Mouse (Mus musculus) hindbrain, embryonic 16.5 days (tissue): ENCODE measurements around the gene Crybb3. TPM values are rescaled to one million over a fixed set of nuclear protein-coding genes. Genes with fewer than 3 reads are reported as not detected.

ENCODE experiments used
- ATAC-seq: fragments of 200-750 bp; cut with Nextera tagmentation; 2 replicates; pipeline ENCODE4 v1.8.0; 2017; ENCODE audit warnings: moderate TSS enrichment, moderate library complexity
- H3K27ac ChIP-seq: fragments of 300-500 bp; sonication (generic); 2 replicates; pipeline ENCODE4 v1.5.1; 2014; ENCODE audit warnings: low read depth, mild to moderate bottlenecking, control low read depth, low read length, moderate library complexity
- H3K27me3 ChIP-seq: fragments of 300-500 bp; sonication (generic); replicated peaks from 2 replicates; pipeline ENCODE4 v1.6.1; 2014; ENCODE audit warnings: low read length; ENCODE audit not compliant: control insufficient read depth, insufficient read depth
- H3K36me3 ChIP-seq: fragments of 300-500 bp; sonication (generic); 2 replicates; pipeline ENCODE4 v1.6.1; 2014; ENCODE audit warnings: mild to moderate bottlenecking, low read length, moderate library complexity, mixed read lengths; ENCODE audit not compliant: control insufficient read depth, insufficient read depth
- H3K4me1 ChIP-seq: fragments of 300-500 bp; sonication (generic); 2 replicates; pipeline ENCODE4 v1.6.1; 2014; ENCODE audit warnings: low read depth, low read length; ENCODE audit not compliant: control insufficient read depth, insufficient read depth
- H3K4me2 ChIP-seq: fragments of 300-500 bp; sonication (generic); 2 replicates; pipeline ENCODE4 v1.6.1; 2014; ENCODE audit warnings: mild to moderate bottlenecking, low read length, control low read depth, moderate library complexity
- H3K4me3 ChIP-seq: fragments of 300-500 bp; sonication (generic); 2 replicates; pipeline ENCODE4 v1.5.1; 2014; ENCODE audit warnings: mild to moderate bottlenecking, low read length, control low read depth, moderate library complexity
- H3K9ac ChIP-seq: fragments of 300-500 bp; sonication (generic); 2 replicates; pipeline ENCODE4 v1.6.1; 2014; ENCODE audit warnings: low read depth, mild to moderate bottlenecking, control low read depth, low read length, moderate library complexity
- H3K9me3 ChIP-seq: fragments of 300-500 bp; sonication (generic); 2 replicates; pipeline ENCODE4 v1.6.1; 2014; ENCODE audit warnings: mild to moderate bottlenecking, low read length, moderate library complexity; ENCODE audit not compliant: control insufficient read depth
- WGBS: fragments of 180-500 bp; shearing (Covaris S2); extraction: QIAGEN DNeasy Blood & Tissue Kit; methylation state at CpG from one replicate; pipeline ENCODE4 v1.1.7; 2014; 5-methylcytosine and 5-hydroxymethylcytosine counted together
- polyA plus RNA-seq: library from polyadenylated mRNA; unstranded; fragments of >200 nt; fragmentation: Nextera tagmentation; extraction: Ambion mirVana; gene quantifications from 2 replicates; pipeline ENCODE4 v1.2.1, GENCODE M21; 2015

The Crybb3 gene
- polyA plus RNA-seq, 1 experiment from 2014 or later, result 1.8 TPM

GRCm38 (mm10) chr5:113092406-113092805 is 11.0 kb upstream of the Crybb3 start:
- H3K4me2 ChIP-seq, result no peak overlapping the region
- H3K9me3 ChIP-seq, result no peaks in the 10 kb centered on the region
- 70% methylated on average over 7 of the region's 7 CpGs for WGBS
- H3K9ac ChIP-seq, result no peak overlapping the region
- no peak overlapping the region for H3K4me3 ChIP-seq
- no peak for ATAC-seq
- no peaks in the 10 kb centered on the region for H3K4me1 ChIP-seq
- H3K27me3 ChIP-seq, result no peaks in the 10 kb centered on the region
- no peak overlapping the region for H3K27ac ChIP-seq
- no peaks in the 10 kb centered on the region for H3K36me3 ChIP-seq

- Histone ChIP-seq H3K27ac (no peak overlapping the region), H3K4me2 (no peak overlapping the region), H3K4me3 (no peak overlapping the region), H3K4me1 (peaks cover 4% of the 10 kb centered on the region), H3K9me3 (no peaks in the 10 kb centered on the region), H3K36me3 (no peaks in the 10 kb centered on the region), H3K27me3 (no peaks in the 10 kb centered on the region), H3K9ac (no peak overlapping the region)
- WGBS, result 55% methylated on average over 5 of the region's 5 CpGs
- peak; percentile 52; the same call in 1 of the 2 replicates for ATAC-seq
Observed at GRCm38 (mm10) chr5:113091162-113091561, 9.8 kb upstream of the Crybb3 start.

- Histone ChIP-seq H3K27me3 (no peaks in the 10 kb centered on the region), H3K9ac (no peak overlapping the region), H3K4me3 (no peak overlapping the region), H3K36me3 (no peaks in the 10 kb centered on the region), H3K4me1 (peaks cover 7% of the 10 kb centered on the region), H3K27ac (no peak overlapping the region), H3K4me2 (no peak overlapping the region), H3K9me3 (no peaks in the 10 kb centered on the region)
- ATAC-seq, result peak; percentile 12; the same call in 1 of the 2 replicates
- 91% methylated on average over 11 of the region's 11 CpGs for WGBS
Observed at GRCm38 (mm10) chr5:113090750-113091149, 9.4 kb upstream of the Crybb3 start.

- WGBS, result 85% methylated on average over 24 of the region's 24 CpGs
- ATAC-seq, result no peak
- no peaks in the 10 kb centered on the region for H3K27me3 ChIP-seq
- no peaks in the 10 kb centered on the region for H3K36me3 ChIP-seq
- H3K9me3 ChIP-seq, result no peaks in the 10 kb centered on the region
- no peak overlapping the region for H3K4me3 ChIP-seq
- H3K4me1 ChIP-seq, result peaks cover 7% of the 10 kb centered on the region
- H3K27ac ChIP-seq, result no peak overlapping the region
- H3K9ac ChIP-seq, result no peak overlapping the region
- H3K4me2 ChIP-seq, result no peak overlapping the region
Observed at GRCm38 (mm10) chr5:113090077-113090690, 8.8 kb upstream of the Crybb3 start.

- Histone ChIP-seq H3K27me3 (no peaks in the 10 kb centered on the region), H3K27ac (no peak overlapping the region), H3K9ac (no peak overlapping the region), H3K9me3 (no peaks in the 10 kb centered on the region), H3K4me1 (peaks cover 7% of the 10 kb centered on the region), H3K4me2 (no peak overlapping the region), H3K4me3 (no peak overlapping the region), H3K36me3 (no peaks in the 10 kb centered on the region)
- no peak for ATAC-seq
- WGBS, result 80% methylated on average over 2 of the region's 2 CpGs
Observed at GRCm38 (mm10) chr5:113087465-113087864, 6.1 kb upstream of the Crybb3 start.

GRCm38 (mm10) chr5:113086990-113087389 is 5.6 kb upstream of the Crybb3 start:
- H3K27me3 ChIP-seq, result no peaks in the 10 kb centered on the region
- no peak overlapping the region for H3K9ac ChIP-seq
- peaks cover 7% of the 10 kb centered on the region for H3K4me1 ChIP-seq
- H3K9me3 ChIP-seq, result no peaks in the 10 kb centered on the region
- WGBS, result 50% methylated on average over 4 of the region's 4 CpGs
- peak overlapping the region; percentile 16 for H3K27ac ChIP-seq
- no peak for ATAC-seq
- H3K4me2 ChIP-seq, result no peak overlapping the region
- no peaks in the 10 kb centered on the region for H3K36me3 ChIP-seq
- H3K4me3 ChIP-seq, result no peak overlapping the region

- H3K4me3 ChIP-seq, result no peak overlapping the region
- ATAC-seq, result no peak
- 58% methylated on average over 12 of the region's 12 CpGs for WGBS
- peaks cover 7% of the 10 kb centered on the region for H3K4me1 ChIP-seq
- H3K36me3 ChIP-seq, result no peaks in the 10 kb centered on the region
- peak overlapping the region; percentile 16 for H3K27ac ChIP-seq
- no peaks in the 10 kb centered on the region for H3K9me3 ChIP-seq
- no peak overlapping the region for H3K4me2 ChIP-seq
- H3K9ac ChIP-seq, result no peak overlapping the region
- no peaks in the 10 kb centered on the region for H3K27me3 ChIP-seq
Observed at GRCm38 (mm10) chr5:113086439-113086838, 5.1 kb upstream of the Crybb3 start.

- no peak overlapping the region for H3K9ac ChIP-seq
- WGBS, result 61% methylated on average over 2 of the region's 2 CpGs
- peak overlapping the region; percentile 11; the same call in 1 of the 2 replicates for H3K27ac ChIP-seq
- no peaks in the 10 kb centered on the region for H3K36me3 ChIP-seq
- no peak overlapping the region for H3K4me3 ChIP-seq
- peaks cover 7% of the 10 kb centered on the region for H3K4me1 ChIP-seq
- H3K4me2 ChIP-seq, result no peak overlapping the region
- no peaks in the 10 kb centered on the region for H3K9me3 ChIP-seq
- no peak for ATAC-seq
- H3K27me3 ChIP-seq, result no peaks in the 10 kb centered on the region
Observed at GRCm38 (mm10) chr5:113085931-113086330, 4.5 kb upstream of the Crybb3 start.

GRCm38 (mm10) chr5:113084309-113084708 is 2.9 kb upstream of the Crybb3 start:
- Histone ChIP-seq H3K4me3 (no peak overlapping the region), H3K36me3 (no peaks in the 10 kb centered on the region), H3K4me2 (no peak overlapping the region), H3K9me3 (no peaks in the 10 kb centered on the region), H3K27me3 (no peaks in the 10 kb centered on the region), H3K27ac (no peak overlapping the region), H3K4me1 (peaks cover 7% of the 10 kb centered on the region), H3K9ac (no peak overlapping the region)
- no peak for ATAC-seq
- 87% methylated on average over 2 of the region's 2 CpGs for WGBS
